Mouse (Mus musculus) gastrocnemius, postnatal 25 days (tissue): ENCODE data around the gene Tln2. TPM values are rescaled to one million over a fixed set of nuclear protein-coding genes. Genes with fewer than 3 reads are reported as not detected.

ENCODE experiments used
- DNase-seq: peaks from one replicate; pipeline ENCODE4 v3.0.0; 2022
- total RNA-seq, 2 experiments: library from RNA; stranded (reverse); gene quantifications; 1 replicate in 1 of 2; 2 replicates in 1 of 2; pipeline ENCODE4 v1.2.3; 2021

Tln2 gene
- total RNA-seq, 2 experiments from 2014 or later, result 77.1 to 100 TPM

DNA sequence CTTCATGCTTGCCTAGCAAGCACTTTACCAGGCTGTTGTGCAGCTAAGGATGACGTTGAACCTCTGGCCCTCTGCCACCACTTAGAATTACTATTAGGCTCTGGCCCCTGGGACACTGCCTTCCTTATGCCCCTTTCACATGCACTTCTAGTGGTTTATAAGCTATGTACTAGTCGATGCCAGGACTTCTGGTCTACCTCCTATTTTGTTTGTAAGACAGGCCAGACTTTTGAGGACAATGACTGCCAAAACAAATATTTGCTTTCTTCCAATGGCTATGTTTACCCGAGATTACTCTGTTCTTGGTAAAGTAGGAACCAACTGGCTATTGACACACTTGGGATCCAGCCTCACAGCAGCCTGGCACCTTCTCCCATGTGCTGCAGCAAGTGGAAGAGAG, 82.1 kb downstream of the Tln2 start:
- DNase-seq, result no peak

DNA sequence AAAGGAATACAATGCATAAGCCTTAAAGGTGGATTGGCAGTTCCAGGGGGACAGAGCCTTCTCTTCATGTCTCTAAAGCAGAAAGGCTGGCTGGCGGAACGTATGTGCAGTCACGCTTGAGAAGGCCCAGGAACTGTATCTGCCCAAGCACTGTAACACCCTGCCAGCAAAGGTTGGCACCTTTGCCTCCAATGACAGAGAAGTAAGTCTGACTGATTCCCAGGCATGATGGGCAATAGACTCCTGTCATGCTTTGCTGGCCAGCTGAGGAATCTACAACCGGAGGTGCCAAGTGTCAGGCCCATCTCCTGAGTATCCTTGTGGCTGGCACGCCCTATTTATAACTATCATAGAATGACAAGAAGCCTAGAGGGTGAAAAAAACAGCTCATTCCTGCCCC, 83.3 kb downstream of the Tln2 start:
- DNase-seq, result peak; percentile 51

GRCm38 (mm10) chr9:67463440-67464122, 95.9 kb downstream of the Tln2 start:
- DNase-seq, result no peak

DNA sequence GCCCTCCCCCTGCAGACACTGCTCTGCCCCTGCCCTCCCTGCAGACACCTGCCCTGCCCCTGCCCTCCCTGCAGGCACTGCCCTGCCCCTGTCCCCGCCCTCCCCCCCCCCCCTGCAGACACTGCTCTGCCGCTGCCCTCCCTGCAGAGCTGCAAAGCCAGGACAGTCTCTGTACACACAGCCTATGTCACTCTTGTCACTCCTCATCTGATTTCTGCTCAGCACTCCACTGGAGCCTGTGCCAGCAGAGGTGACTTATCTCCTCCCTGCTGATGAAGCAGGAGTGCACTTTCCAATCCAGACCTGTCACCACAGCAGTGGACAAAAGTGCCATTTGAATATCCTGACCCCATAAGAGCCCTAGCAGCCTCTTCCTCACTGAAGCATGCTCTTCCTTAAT, 118.0 kb downstream of the Tln2 start:
- DNase-seq, result no peak

GRCm38 (mm10) chr9:67437511-67437910, 122.0 kb downstream of the Tln2 start:
- no peak for DNase-seq

DNA sequence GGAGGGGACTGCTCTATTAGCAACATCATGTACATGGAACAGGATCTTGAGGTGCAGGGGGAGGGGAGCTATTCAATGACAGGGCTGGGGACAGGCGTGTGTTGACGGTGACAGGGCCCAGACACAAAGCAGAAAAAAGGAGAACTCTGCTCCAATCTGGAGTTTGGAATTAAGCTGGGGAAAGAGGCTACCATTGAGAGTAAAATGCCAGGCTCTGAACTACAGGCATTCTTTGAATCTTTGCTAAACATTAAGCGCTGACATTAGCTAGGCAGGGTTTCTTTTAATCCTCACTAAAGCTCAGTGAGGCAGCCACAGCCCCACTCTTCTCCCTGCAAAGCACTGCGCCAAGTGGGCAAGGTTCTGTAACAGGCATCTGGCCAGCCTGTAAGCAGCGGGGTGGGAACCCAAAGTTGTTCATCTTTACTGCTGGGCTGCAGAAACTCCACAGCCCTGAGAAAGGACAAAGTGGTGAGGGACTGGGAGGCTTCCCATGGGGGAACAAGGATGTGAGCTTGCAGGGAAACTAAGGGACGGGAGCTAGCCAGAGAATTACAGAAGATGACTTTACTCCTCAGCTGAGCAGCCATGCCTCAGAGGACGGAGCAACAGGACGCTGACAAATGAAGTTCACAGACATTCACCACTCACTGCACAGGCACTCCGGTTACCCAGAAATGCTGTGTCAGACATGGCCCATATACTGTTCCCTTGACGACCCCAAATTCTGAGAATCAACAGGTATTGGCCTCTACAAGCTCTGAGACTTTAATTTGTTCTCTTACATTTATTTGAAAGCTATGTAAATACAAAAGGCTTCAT, 124.0 kb downstream of the Tln2 start:
- peak; percentile 36 for DNase-seq

GRCm38 (mm10) chr9:67429199-67429892, 130.2 kb downstream of the Tln2 start:
- no peak for DNase-seq

DNA sequence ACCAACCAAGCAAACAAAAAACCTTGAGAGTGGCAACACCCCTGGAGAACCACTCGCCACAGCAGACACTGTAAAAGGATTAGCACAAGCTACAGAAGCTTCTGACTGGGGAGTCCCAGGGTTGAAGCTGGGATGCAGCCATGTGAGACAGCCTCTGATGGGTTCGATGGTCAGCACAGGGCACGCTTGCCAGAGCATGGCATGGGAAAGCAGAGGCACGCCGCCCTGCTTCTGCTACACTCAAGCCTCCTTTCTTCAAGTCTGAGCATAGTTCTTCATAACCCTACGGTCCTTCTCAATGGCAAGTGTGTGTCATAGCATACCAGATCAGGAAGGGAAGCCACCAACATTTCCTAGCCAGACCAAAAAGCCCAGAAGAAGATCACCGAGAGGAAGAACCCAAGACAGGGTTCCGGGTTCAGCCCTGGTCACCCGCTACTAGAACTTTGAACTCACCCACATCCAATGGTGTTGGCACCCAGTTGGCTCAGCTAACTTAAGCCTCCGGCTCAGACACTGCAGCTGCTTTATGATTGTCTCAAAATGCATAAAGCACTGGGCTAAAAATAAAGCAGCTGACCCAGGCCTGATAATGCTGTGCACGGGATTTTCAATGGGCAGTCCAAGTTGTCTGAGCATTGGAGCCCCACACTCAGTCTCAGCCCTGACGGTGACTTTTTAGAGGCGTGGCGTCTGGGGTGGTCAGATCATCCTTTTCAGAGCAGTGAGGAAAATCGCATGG, 131.0 kb downstream of the Tln2 start:
- no peak for DNase-seq

- DNase-seq, result no peak
These were observed 133.2 kb downstream of the Tln2 start for GRCm38 (mm10) chr9:67426304-67426703.

GRCm38 (mm10) chr9:67424110-67424509, 135.4 kb downstream of the Tln2 start:
- DNase-seq, result no peak

GRCm38 (mm10) chr9:67418092-67418491, 141.4 kb downstream of the Tln2 start:
- DNase-seq, result no peak

GRCm38 (mm10) chr9:67410667-67411066, 148.8 kb downstream of the Tln2 start:
- no peak for DNase-seq

DNA sequence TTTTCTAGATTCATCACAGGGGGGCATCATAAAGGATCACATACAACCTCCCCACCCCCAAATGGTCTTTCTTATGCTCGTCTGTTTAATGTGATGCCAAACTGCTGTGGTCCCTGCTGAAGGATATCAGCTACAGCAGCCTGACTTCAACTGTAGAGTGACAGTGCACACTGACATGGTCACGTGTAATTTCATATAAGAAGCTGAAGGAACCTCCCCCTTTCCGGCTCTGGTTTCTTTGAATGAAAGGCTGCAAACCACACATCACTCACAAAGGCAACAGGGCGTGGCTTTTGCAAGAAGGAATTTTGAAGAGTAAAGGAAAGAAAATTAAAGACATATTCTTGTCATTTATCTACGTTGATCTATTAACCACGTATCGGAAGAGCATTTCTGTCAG, 154.8 kb downstream of the Tln2 start:
- DNase-seq, result no peak

- no peak for DNase-seq
These were observed 159.9 kb downstream of the Tln2 start for GRCm38 (mm10) chr9:67399563-67399962.

- no peak for DNase-seq
These were observed 161.7 kb downstream of the Tln2 start for GRCm38 (mm10) chr9:67397756-67398155.

DNA sequence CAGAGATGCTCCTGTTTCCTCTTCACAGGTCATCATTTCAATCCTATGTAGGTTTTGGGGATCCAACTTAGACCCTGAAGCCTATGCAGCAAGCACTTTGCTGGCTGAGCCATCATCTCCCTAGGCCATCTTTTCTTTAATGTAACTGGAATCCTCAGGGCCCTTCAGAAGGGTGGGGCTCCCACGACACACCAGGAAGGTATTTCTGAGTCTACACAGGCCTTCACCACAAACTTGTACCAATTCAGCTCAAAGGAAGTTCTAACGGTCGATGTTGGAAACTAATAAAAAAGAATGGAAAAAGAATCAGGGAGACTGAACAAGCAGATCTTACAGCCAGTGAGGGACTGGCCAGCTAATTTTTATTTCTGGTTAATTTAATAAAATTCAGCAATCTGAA, 163.1 kb downstream of the Tln2 start:
- no peak for DNase-seq

DNA sequence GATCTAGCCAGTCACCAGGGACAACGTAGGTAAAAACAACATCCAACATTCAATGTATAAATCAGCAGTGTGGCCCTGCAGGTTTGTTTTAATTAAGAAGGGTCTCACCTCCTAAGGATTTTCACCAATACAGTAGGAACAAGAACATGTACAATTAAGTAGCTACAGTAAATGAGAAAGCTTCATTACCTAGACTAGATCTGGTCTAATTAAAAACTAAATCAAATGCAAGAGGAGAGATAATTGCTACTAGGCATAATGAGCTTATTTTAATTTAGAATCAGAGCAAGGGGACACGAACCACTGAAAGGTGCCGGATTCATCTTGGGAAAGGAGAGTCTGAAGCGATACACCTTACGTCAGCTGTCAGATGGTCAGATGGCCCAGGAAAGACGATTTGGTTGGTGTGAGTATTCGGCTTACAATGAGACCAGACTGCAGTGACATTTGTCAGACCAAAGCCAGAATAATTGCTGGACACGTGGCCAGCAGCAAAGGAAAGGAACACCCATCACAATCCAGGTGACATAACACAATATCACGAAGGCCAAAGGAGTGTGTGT, 175.4 kb downstream of the Tln2 start:
- DNase-seq, result no peak

DNA sequence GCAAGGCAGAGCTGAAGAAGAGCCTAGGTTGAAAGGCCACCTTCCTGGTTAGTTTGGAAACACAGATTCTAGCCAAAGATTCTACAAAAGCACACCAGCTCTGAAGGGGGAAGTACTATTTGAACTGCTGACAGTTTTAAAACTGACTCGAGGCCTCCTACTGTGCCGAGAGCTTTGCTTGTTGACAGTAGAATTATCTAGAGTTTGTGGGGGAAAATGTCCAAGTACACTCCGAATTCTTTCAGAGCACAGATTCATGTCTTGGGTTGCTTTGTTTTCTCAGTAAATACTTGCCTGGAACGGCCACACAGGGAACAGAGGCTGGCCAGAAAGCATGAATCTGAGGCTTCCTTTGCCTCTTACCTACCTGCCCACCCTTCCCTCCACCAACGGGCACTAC, 179.4 kb downstream of the Tln2 start:
- no peak for DNase-seq

DNA sequence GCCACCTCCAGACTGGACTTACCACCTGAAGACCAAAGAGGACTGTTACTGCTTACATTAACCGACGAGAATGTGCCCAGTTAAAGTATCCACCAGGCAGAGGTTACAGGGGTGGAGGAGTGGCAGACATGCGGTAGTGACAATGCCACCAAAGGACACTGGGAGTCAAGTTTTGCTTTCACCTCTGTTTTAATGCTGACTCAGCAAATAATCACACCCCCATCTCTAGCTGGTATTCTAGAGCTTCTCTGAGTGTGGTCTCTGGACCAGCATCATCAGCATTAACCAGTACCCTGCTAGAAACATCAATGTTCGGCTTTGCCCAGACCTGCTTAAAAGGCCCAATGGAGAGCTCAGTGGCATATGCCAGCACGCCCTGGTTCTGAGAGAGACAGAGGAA, 180.7 kb downstream of the Tln2 start:
- no peak for DNase-seq

- DNase-seq, result no peak
These were observed 191.4 kb downstream of the Tln2 start for GRCm38 (mm10) chr9:67368078-67368477.

DNA sequence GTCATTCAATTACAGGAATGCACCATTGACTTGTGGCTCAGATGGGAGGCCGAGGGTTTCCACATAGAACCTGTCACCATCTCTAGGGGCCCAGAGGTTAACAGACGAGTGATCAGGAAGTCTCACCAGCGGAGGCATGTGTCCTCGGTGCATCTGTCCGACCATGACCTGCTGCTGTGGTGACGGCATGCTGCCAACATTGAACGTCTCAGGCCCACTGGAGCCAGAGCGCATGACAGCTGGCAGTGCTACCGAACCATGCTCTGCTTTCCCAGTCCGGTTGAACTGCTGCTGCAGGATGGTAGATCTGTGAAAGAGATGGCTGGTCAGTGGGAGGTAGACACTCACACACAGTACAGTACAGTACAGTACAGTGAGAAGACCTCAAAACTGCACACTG, 197.0 kb downstream of the Tln2 start:
- DNase-seq, result no peak

DNA sequence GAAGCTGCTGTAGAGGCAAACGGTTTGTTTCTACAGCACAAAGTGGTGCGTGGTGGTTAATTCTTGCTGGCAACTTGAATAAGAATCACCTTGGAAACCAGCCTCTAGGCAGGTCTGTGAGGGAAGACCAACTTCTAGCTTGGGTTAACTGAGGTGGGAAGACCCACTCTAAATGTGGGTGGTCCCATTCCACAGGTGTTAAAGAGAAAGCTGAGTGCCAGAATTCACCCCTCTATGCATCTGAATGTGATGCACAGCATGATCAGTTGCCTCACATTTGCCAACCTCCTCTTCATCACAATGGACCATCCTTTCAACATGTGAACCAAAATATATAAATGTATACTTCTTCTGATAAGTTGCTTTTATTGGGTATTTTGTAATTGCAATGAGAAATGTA, 197.4 kb downstream of the Tln2 start:
- DNase-seq, result no peak
